Mouse (Mus musculus) left cerebral cortex, adult 8-10 months (tissue): Measurements from ENCODE around the gene Zfp74. TPM values are rescaled to one million over a fixed set of nuclear protein-coding genes. Genes with fewer than 3 reads are reported as not detected.
A peak's percentile ranks its signal among the peaks of the same experiment; 100 is the strongest.

Source experiments
- DNase-seq, 2 experiments: peaks; one replicate each; pipeline ENCODE4 v3.0.0; 2022; ENCODE audit warnings: low spot score in 2 of 2
- total RNA-seq, 4 experiments: library from RNA; stranded (reverse); gene quantifications; 2 replicates each; pipeline ENCODE4 v1.2.4; 2022

Zfp74 gene
- total RNA-seq, 4 experiments from 2014 or later = 16.6 to 17.9 (median 17.6) TPM

DNA sequence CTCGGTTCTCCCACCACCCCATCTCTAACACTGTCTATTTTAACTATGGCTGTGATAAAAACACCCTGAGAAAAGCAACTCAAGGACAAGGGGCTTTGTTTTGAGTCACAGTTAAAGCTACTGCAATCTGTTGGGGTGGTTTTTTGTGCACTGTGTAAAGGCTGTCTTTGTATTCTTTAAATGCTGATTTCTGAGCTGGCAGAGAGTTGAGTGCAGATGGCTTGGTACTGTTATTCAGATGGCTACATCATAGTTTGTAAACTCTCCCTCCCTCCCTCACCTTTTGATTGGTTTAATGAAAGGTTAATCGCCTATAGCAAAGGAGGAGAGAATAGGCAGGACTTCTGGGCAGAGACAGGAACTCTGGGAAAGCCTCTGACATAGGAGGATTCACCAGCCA, 9.7 kb downstream of the Zfp74 start:
- no peak for DNase-seq

GRCm38 (mm10) chr7:29943720-29944119, 10.2 kb downstream of the Zfp74 start:
- DNase-seq = no peak

GRCm38 (mm10) chr7:29942740-29943139, 11.1 kb downstream of the Zfp74 start:
- no peak for DNase-seq

DNA sequence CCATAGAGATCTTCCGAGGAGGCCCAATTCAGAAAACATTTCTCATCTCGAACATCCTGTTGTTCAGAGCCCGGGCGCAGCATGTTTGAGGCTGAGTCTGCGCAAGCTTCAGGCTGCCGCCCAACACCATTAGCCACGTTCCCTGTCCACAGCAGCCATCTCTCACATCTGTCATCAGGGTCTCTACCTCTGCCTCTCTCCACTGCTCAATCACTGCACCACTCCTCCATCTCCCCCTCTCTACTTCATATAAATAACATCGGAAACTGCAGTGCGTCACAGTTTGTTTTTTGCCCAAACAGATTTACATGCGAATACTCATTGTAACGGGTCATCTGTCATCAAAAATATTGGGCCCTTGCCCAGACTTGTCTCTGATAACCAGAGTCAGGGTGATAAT, 12.9 kb downstream of the Zfp74 start:
- no peak for DNase-seq

GRCm38 (mm10) chr7:29938856-29939255, 15.0 kb downstream of the Zfp74 start:
- DNase-seq = no peak

- DNase-seq = no peak
These were observed 31.1 kb downstream of the Zfp74 start for GRCm38 (mm10) chr7:29922780-29923179.

DNA sequence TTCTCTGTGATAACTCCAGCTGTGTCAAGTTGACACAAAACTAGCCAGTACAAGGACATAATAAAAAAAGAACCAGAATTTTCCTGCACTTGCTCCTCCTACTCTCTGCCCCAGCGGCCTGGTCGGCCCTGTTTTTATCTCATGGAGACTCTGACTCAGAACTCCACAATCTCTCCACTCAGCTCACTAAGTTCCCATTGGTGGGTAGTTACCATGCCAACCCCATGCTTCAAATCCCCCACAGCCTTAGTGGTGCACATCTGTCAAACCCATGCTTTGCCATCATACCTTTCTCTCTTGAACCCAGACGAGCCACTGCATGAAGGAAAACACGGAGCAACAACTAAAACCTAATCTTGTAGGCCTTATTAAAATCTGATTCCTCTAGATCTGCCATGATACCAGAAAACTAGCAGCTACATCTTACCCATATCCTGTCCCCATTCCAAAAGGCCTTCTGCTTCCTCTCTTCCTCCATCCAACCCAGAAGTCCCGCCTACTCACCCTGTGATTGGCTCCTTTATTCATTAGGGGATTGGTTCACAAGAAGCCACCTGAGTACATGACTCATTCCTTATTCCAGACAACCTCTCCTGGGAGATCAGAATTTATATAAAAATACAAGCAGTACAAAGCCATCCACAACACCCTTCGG, 32.3 kb downstream of the Zfp74 start:
- peak in 1 of 2 experiments; percentile 35 for DNase-seq

- DNase-seq = no peak
These were observed 35.8 kb downstream of the Zfp74 start for GRCm38 (mm10) chr7:29918062-29918453.

- DNase-seq = no peak
These were observed 36.4 kb downstream of the Zfp74 start for GRCm38 (mm10) chr7:29917371-29918061.

DNA sequence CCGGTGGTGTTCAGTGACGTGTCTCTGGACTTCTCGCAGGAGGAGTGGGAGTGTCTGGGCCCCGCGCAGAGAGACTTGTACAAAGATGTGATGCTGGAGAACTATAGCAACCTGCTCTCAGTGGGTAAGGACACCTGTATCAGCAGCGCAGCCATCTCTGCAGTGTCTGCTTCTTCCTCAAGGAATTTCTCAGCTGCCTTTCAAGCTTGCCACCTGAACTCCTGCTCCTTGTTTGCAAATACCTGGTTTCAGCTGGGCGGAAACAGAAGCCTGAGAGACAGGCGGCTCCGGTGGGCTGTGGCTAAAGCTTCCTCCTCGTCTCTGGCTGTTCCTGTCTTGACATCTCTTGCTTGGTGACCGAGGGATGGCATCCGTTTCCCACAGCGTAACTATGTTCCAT, 41.7 kb downstream of the Zfp74 start:
- DNase-seq = no peak

DNA sequence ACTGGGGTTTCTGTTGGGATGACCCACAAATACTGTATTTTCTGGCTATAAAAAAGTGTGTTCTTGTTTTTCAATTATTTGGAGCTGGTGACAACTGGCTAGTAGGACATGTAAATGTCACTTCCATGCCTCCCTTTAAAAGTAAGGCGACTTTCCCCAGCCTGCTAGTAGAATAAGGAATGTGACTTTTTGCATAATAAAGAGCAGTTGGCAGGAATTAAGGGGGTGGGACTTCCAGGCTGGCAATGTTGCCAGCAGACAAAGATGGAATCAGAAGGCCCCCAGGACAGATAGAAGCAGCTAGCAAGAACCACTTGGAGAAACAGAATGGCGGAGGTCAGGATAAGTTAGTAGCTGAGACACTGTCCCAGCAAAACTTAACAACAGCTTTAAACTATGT, 43.6 kb downstream of the Zfp74 start:
- DNase-seq = no peak

GRCm38 (mm10) chr7:29908130-29908950, 45.5 kb downstream of the Zfp74 start, which contains the start of gene Zfp383:
Zfp383 (plus strand) TSS chr7:29908223.
- DNase-seq = peak; percentile 67 to 75

DNA sequence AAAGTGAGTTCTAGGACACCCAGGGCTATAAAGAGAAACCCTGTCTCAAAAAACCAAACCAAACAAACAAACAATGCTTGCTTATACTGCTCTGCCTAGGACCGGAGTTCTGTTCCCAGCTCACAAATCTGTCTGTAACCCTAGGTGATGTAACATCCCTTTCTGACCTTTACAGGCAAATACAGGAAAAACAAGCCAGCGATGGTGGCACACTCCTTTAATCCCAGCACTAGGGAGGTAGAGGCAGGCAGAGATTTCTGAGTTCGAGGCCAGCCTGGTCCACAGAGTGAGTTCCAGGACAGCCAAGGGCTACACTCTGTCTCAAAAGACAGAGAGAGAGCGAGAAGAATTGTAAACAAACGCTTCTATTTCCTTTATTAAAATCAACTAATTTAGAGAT, 46.7 kb downstream of the Zfp74 start:
- DNase-seq = no peak

DNA sequence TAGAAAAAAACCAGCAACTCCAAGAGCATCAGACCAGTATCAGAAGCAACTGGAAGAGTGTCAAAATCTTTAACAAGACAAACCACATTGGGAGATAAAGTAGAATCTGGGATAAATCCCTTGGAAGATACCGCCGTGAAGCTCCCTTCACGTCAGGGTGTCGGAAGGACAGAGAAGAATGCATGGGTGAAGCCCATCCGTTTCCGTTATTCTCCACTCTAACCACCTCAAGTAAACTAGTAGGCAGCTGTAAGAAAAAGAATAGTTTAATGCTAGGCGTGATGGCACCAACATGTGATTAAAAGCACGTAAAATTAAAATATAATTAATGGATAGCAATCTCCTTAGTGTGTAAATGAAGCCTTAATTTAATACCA, 47.2 kb downstream of the Zfp74 start:
- DNase-seq = no peak

GRCm38 (mm10) chr7:29905966-29906681, 47.8 kb downstream of the Zfp74 start, which contains the start of gene Zfp27:
Zfp27 (minus strand) TSS chr7:29906572.
- DNase-seq = peak; percentile 60 to 81

DNA sequence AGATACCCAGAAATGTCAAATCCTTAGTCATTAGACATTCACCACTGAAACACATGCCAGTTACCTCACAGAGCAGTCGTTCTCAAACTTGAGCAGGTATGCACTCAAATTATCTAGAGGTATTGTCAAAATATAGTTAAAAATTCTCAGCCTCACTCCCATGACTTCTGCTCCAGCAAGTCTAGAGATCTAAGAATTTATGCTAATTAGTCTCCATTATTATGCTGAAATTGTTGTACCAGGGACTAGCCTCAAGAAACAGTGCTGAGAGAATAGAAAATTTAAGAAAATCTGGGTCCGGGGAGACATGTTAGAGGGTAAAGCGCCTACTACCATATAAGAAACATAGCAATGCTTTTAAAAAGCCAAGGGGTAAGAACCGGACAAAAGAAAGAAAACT, 49.8 kb downstream of the Zfp74 start:
- no peak for DNase-seq

- no peak for DNase-seq
These were observed 55.5 kb downstream of the Zfp74 start for GRCm38 (mm10) chr7:29898351-29898750.

GRCm38 (mm10) chr7:29892756-29893155, 61.1 kb downstream of the Zfp74 start:
- no peak for DNase-seq

DNA sequence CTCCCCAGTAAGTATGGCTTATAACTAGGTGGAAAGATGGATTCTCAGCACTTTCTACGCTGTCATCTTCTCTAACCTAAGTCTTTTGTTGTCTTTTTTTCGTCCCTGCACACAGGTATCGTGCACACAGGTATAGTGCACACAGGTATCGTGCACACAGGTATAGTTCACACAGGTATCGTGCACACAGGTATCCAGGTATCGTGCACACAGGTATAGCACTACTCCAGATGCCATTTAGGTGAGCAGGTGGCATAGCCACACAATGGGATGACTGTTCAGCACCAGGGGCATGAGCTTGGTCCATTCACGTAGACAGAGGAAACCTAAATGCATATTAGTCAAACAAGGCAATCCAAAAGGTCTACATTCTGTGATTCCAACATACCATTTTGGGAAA, 63.4 kb downstream of the Zfp74 start:
- no peak for DNase-seq

GRCm38 (mm10) chr7:29880916-29881315, 73.0 kb downstream of the Zfp74 start:
- DNase-seq = no peak
